Mouse (Mus musculus): ENCODE results near the gene Plac8. TPM values are rescaled to one million over a fixed set of nuclear protein-coding genes. Genes with fewer than 3 reads are reported as not detected.

Plac8 gene
- total and polyA plus RNA-seq, 2 experiments from 2014 or later, result 3.2 to 5.2 TPM

GRCm38 (mm10) chr5:100597886-100598485 is 25.9 kb upstream of the Plac8 start:
- WGBS, result 67% methylated on average over 11 of the region's 11 CpGs
- no peak for DNase-seq (ENCODE audit: low spot score)
- ATAC-seq (ENCODE audit: insufficient read depth, low read depth), result no peak

DNA sequence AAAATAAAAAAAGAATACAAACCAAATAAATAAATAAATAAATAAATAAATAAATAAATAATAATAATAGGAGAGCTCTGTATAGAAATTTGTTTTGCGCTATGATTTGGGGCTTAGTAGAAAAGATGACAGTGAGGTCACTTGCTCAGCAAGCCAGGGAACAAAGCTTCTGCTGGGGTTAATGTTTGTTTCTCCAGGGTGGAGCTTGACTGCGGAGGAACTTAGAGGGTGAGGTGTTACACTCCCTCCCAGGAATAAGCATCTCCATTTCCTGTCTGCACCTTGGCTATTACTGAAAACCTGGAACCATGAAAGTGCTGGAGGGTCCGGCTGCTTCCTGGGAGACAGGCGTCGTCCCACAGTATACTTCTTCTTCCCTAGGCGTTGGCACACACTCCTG is 24.0 kb upstream of the Plac8 start:
- no peak for DNase-seq (ENCODE audit: low spot score)

More at GRCm38 (mm10) chr5:100597886-100598485, 25.9 kb upstream of the Plac8 start:
- Histone ChIP-seq H3K27me3 (ENCODE audit: control insufficient read depth, insufficient read depth, low read length) (no peaks in the 10 kb centered on the region), H3K4me2 (ENCODE audit: low read depth, low read length) (no peak overlapping the region), H3K9me3 (replicated peaks; ENCODE audit: control insufficient read depth, low read length) (peaks cover 7% of the 10 kb centered on the region; the same call in 1 of the 2 replicates), H3K27ac (ENCODE audit: low read depth) (no peak overlapping the region), H3K4me3 (ENCODE audit: low read depth, low read length) (no peak overlapping the region), H3K9ac (replicated peaks; ENCODE audit: low read depth, low read length) (no peak overlapping the region), H3K36me3 (replicated peaks; ENCODE audit: control insufficient read depth, insufficient read depth, low read length) (no peaks in the 10 kb centered on the region), H3K4me1 (ENCODE audit: control insufficient read depth, insufficient read depth) (no peaks in the 10 kb centered on the region)
- TF ChIP-seq CTCF (IDR thresholded peaks at IDR 0.05; ENCODE audit: low read depth) (no peak), EP300 (IDR thresholded peaks at IDR 0.05; ENCODE audit: low read depth) (no peak)

DNA sequence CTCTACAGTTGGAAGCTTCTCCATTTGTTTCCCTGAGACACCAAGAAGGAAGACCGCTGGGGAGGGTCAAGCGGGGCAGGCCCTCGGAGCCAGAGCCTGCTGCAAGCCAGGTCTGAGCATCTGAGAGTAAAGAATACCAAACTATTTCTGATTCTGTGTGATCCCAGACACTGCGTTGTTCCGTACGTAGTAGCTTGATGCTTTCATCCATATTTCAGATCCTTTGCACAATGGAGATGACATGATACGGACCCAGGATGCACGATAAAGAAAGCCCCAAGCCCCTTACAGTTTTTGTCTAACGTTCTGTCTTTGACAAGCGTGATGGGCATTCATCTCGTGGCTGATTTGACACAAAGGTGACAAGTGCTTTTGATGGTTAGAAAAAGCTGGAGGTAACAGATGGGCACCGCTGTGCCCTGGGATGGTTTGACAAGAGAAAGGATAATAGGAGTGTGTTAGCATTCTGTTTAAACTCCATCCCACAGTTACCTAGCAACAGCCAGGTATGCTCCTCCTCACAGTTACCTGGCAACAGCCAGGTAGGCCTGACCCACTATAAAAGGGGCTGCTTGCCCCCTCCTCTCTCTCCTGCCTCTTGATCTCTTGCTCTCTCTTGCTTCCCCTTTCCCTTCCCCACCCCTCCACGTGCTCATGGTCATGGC is 22.9 kb upstream of the Plac8 start:
- Histone ChIP-seq H3K4me3 (ENCODE audit: low read depth, low read length) (no peak overlapping the region), H3K4me1 (ENCODE audit: control insufficient read depth, insufficient read depth) (no peaks in the 10 kb centered on the region), H3K27me3 (ENCODE audit: control insufficient read depth, insufficient read depth, low read length) (no peaks in the 10 kb centered on the region), H3K36me3 (replicated peaks; ENCODE audit: control insufficient read depth, insufficient read depth, low read length) (no peaks in the 10 kb centered on the region), H3K9me3 (replicated peaks; ENCODE audit: control insufficient read depth, low read length) (peaks cover 9% of the 10 kb centered on the region; the same call in 1 of the 2 replicates), H3K9ac (replicated peaks; ENCODE audit: low read depth, low read length) (no peak overlapping the region), H3K4me2 (ENCODE audit: low read depth, low read length) (no peak overlapping the region), H3K27ac (ENCODE audit: low read depth) (no peak overlapping the region)
- 81% methylated on average over 13 of the region's 13 CpGs for WGBS
- ATAC-seq (ENCODE audit: insufficient read depth, low read depth) (no peak), DNase-seq (ENCODE audit: low spot score) (no peak)
- TF ChIP-seq EP300 (IDR thresholded peaks at IDR 0.05; ENCODE audit: low read depth), result no peak
- no peak for TF ChIP-seq CTCF (IDR thresholded peaks at IDR 0.05; ENCODE audit: low read depth)

More for the DNA sequence above, 24.0 kb upstream of the Plac8 start:
- H3K4me1 ChIP-seq (ENCODE audit: control insufficient read depth, insufficient read depth), result no peaks in the 10 kb centered on the region
- no peak overlapping the region for H3K4me2 ChIP-seq (ENCODE audit: low read depth, low read length)
- ATAC-seq (ENCODE audit: insufficient read depth, low read depth), result no peak
- H3K36me3 ChIP-seq (replicated peaks; ENCODE audit: control insufficient read depth, insufficient read depth, low read length), result no peaks in the 10 kb centered on the region
- TF ChIP-seq EP300 (IDR thresholded peaks at IDR 0.05; ENCODE audit: low read depth), result no peak
- WGBS, result 80% methylated on average over 6 of the region's 6 CpGs
- no peaks in the 10 kb centered on the region for H3K27me3 ChIP-seq (ENCODE audit: control insufficient read depth, insufficient read depth, low read length)
- H3K27ac ChIP-seq (ENCODE audit: low read depth), result no peak overlapping the region
- no peak overlapping the region for H3K9ac ChIP-seq (replicated peaks; ENCODE audit: low read depth, low read length)
- peaks cover 9% of the 10 kb centered on the region; the same call in 1 of the 2 replicates for H3K9me3 ChIP-seq (replicated peaks; ENCODE audit: control insufficient read depth, low read length)
- no peak overlapping the region for H3K4me3 ChIP-seq (ENCODE audit: low read depth, low read length)

DNA sequence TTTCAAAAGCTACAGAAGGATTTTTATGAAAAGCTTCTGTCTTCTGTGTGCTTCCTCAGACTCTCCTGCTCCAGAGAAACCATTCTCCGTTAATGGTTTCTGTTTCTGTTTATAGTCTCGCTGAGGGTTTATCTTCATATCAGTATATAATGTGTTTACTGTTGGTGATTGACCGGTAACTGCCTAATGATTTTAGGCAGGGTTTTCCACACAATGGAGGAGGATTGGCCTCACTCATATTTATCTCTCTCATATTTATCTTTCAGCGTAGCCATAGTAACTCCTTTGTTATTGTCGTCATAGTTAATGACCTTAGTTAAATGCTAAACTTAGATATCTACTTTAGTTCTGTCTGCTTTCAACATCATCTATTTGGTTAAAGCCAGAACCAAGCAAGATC is 18.5 kb upstream of the Plac8 start:
- Histone ChIP-seq H3K27ac (ENCODE audit: low read depth) (no peak overlapping the region), H3K4me2 (ENCODE audit: low read depth, low read length) (no peak overlapping the region), H3K27me3 (ENCODE audit: control insufficient read depth, insufficient read depth, low read length) (no peaks in the 10 kb centered on the region), H3K4me3 (ENCODE audit: low read depth, low read length) (no peak overlapping the region), H3K4me1 (ENCODE audit: control insufficient read depth, insufficient read depth) (no peaks in the 10 kb centered on the region), H3K9me3 (replicated peaks; ENCODE audit: control insufficient read depth, low read length) (peaks cover 9% of the 10 kb centered on the region; the same call in 1 of the 2 replicates), H3K36me3 (replicated peaks; ENCODE audit: control insufficient read depth, insufficient read depth, low read length) (no peaks in the 10 kb centered on the region), H3K9ac (replicated peaks; ENCODE audit: low read depth, low read length) (no peak overlapping the region)
- TF ChIP-seq EP300 (IDR thresholded peaks at IDR 0.05; ENCODE audit: low read depth) (no peak), CTCF (IDR thresholded peaks at IDR 0.05; ENCODE audit: low read depth) (no peak)
- DNase-seq (ENCODE audit: low spot score) (no peak), ATAC-seq (ENCODE audit: insufficient read depth, low read depth) (no peak)
- WGBS, result 53% methylated on average over 5 of the region's 5 CpGs

- no peak overlapping the region for H3K9ac ChIP-seq (replicated peaks; ENCODE audit: low read depth, low read length)
- H3K9me3 ChIP-seq (replicated peaks; ENCODE audit: control insufficient read depth, low read length), result no peaks in the 10 kb centered on the region
- TF ChIP-seq EP300 (IDR thresholded peaks at IDR 0.05; ENCODE audit: low read depth) (no peak), CTCF (IDR thresholded peaks at IDR 0.05; ENCODE audit: low read depth) (no peak)
- H3K4me1 ChIP-seq (ENCODE audit: control insufficient read depth, insufficient read depth), result no peaks in the 10 kb centered on the region
- H3K27ac ChIP-seq (ENCODE audit: low read depth), result no peak overlapping the region
- ATAC-seq (ENCODE audit: insufficient read depth, low read depth), result no peak
- H3K36me3 ChIP-seq (replicated peaks; ENCODE audit: control insufficient read depth, insufficient read depth, low read length), result no peaks in the 10 kb centered on the region
- no peaks in the 10 kb centered on the region for H3K27me3 ChIP-seq (ENCODE audit: control insufficient read depth, insufficient read depth, low read length)
- H3K4me3 ChIP-seq (ENCODE audit: low read depth, low read length), result no peak overlapping the region
- WGBS, result 25% methylated on average over 2 of the region's 2 CpGs
- H3K4me2 ChIP-seq (ENCODE audit: low read depth, low read length), result no peak overlapping the region
- DNase-seq (ENCODE audit: low spot score), result no peak
These were observed 15.6 kb upstream of the Plac8 start for GRCm38 (mm10) chr5:100587626-100588025.

All from heart, postnatal 0 days (tissue).